Mouse (Mus musculus): Measurements from ENCODE around the gene Igsf3. TPM values are rescaled to one million over a fixed set of nuclear protein-coding genes. Genes with fewer than 3 reads are reported as not detected.

The Igsf3 gene
- total RNA-seq, 1 experiment, result 22.9 TPM

- Histone ChIP-seq H3K36me3 (ENCODE audit: control insufficient read depth, insufficient read depth, low read length, poor library complexity, severe bottlenecking) (peaks cover 22% of the 10 kb centered on the region; the same call in 1 of the 2 replicates), H3K4me3 (ENCODE audit: insufficient read depth in 1 of 2, low read depth in 1 of 2, low read length in 2 of 2, poor library complexity in 1 of 2, severe bottlenecking in 1 of 2) (no peak overlapping the region), H3K4me1 (ENCODE audit: control insufficient read depth in 2 of 2, insufficient read depth in 2 of 2, low read length in 2 of 2, poor library complexity in 1 of 2) (peaks cover 0 to 4% of the 10 kb centered on the region in 2 experiments; a peak in 2 of 4 replicates), H3K9ac (ENCODE audit: insufficient read depth, low read depth, low read length, poor library complexity, severe bottlenecking) (no peak overlapping the region), H3K27ac (ENCODE audit: insufficient read depth, low read depth, low read length, poor library complexity, severe bottlenecking) (no peak overlapping the region), H3K9me3 (ENCODE audit: control insufficient read depth, insufficient read depth, low read depth, low read length) (no peaks in the 10 kb centered on the region)
- no peak for DNase-seq (ENCODE audit: low read depth, low spot score)
- in situ Hi-C loops (cut with MboI; ENCODE audit: low sequenced_read_pairs in 2 of 2, unreplicated experiment in 2 of 2), result no loop called here
- TF ChIP-seq ZNF384 (IDR thresholded peaks at IDR 0.05; ENCODE audit: low read depth, low read length), result no peak
- no peak for TF ChIP-seq CHD2 (IDR thresholded peaks at IDR 0.05; ENCODE audit: low read depth, low read length)
- TF ChIP-seq MAFK (IDR thresholded peaks at IDR 0.05; ENCODE audit: insufficient read depth, low read depth, low read length), result no peak
- no peak for TF ChIP-seq ZC3H11A (IDR thresholded peaks at IDR 0.05; ENCODE audit: borderline replicate concordance, low read depth, low read length)
- no peak for TF ChIP-seq HCFC1 (IDR thresholded peaks at IDR 0.05; ENCODE audit: borderline replicate concordance, insufficient read depth, low read length)
Observed at GRCm38 (mm10) chr3:101429982-101430754, 53.3 kb downstream of the Igsf3 start.

GRCm38 (mm10) chr3:101430755-101431115 is 53.9 kb downstream of the Igsf3 start:
- Histone ChIP-seq H3K36me3 (ENCODE audit: control insufficient read depth, insufficient read depth, low read length, poor library complexity, severe bottlenecking) (peaks cover 17% of the 10 kb centered on the region; the same call in 1 of the 2 replicates), H3K4me1 (ENCODE audit: control insufficient read depth in 2 of 2, insufficient read depth in 2 of 2, low read length in 2 of 2, poor library complexity in 1 of 2) (0 out of 4 replicates have a peak, but pooled peaks cover 0 to 2% of the 10 kb centered on the region in 2 experiments), H3K9me3 (ENCODE audit: control insufficient read depth, insufficient read depth, low read depth, low read length) (no peaks in the 10 kb centered on the region), H3K4me3 (ENCODE audit: insufficient read depth in 1 of 2, low read depth in 1 of 2, low read length in 2 of 2, poor library complexity in 1 of 2, severe bottlenecking in 1 of 2) (no peak overlapping the region), H3K27ac (ENCODE audit: insufficient read depth, low read depth, low read length, poor library complexity, severe bottlenecking) (no peak overlapping the region), H3K9ac (ENCODE audit: insufficient read depth, low read depth, low read length, poor library complexity, severe bottlenecking) (no peak overlapping the region)
- no peak for DNase-seq (ENCODE audit: low read depth, low spot score)
- no peak for TF ChIP-seq ZNF384 (IDR thresholded peaks at IDR 0.05; ENCODE audit: low read depth, low read length)
- TF ChIP-seq HCFC1 (IDR thresholded peaks at IDR 0.05; ENCODE audit: borderline replicate concordance, insufficient read depth, low read length), result no peak
- no peak for TF ChIP-seq MAFK (IDR thresholded peaks at IDR 0.05; ENCODE audit: insufficient read depth, low read depth, low read length)
- TF ChIP-seq CHD2 (IDR thresholded peaks at IDR 0.05; ENCODE audit: low read depth, low read length), result no peak
- TF ChIP-seq ZC3H11A (IDR thresholded peaks at IDR 0.05; ENCODE audit: borderline replicate concordance, low read depth, low read length), result no peak
- in situ Hi-C loops (cut with MboI; ENCODE audit: low sequenced_read_pairs in 2 of 2, unreplicated experiment in 2 of 2), result no loop called here

- H3K9ac ChIP-seq (ENCODE audit: insufficient read depth, low read depth, low read length, poor library complexity, severe bottlenecking), result no peak overlapping the region
- no peak for DNase-seq (ENCODE audit: low read depth, low spot score)
- H3K27ac ChIP-seq (ENCODE audit: insufficient read depth, low read depth, low read length, poor library complexity, severe bottlenecking), result no peak overlapping the region; the same call in 1 of the 2 replicates
- peaks cover 8 to 16% of the 10 kb centered on the region in 2 experiments; a peak in 3 of 4 replicates for H3K4me1 ChIP-seq (ENCODE audit: control insufficient read depth in 2 of 2, insufficient read depth in 2 of 2, low read length in 2 of 2, poor library complexity in 1 of 2)
- no peak overlapping the region for H3K4me3 ChIP-seq (ENCODE audit: insufficient read depth in 1 of 2, low read depth in 1 of 2, low read length in 2 of 2, poor library complexity in 1 of 2, severe bottlenecking in 1 of 2)
- in situ Hi-C loops (cut with MboI; ENCODE audit: low sequenced_read_pairs in 2 of 2, unreplicated experiment in 2 of 2), result no loop called here
- no peaks in the 10 kb centered on the region for H3K9me3 ChIP-seq (ENCODE audit: control insufficient read depth, insufficient read depth, low read depth, low read length)
- TF ChIP-seq HCFC1 (IDR thresholded peaks at IDR 0.05; ENCODE audit: borderline replicate concordance, insufficient read depth, low read length), result no peak
- TF ChIP-seq MAFK (IDR thresholded peaks at IDR 0.05; ENCODE audit: insufficient read depth, low read depth, low read length), result no peak
- no peak for TF ChIP-seq CHD2 (IDR thresholded peaks at IDR 0.05; ENCODE audit: low read depth, low read length)
- TF ChIP-seq ZNF384 (IDR thresholded peaks at IDR 0.05; ENCODE audit: low read depth, low read length), result no peak
- no peak for TF ChIP-seq ZC3H11A (IDR thresholded peaks at IDR 0.05; ENCODE audit: borderline replicate concordance, low read depth, low read length)
- H3K36me3 ChIP-seq (ENCODE audit: control insufficient read depth, insufficient read depth, low read length, poor library complexity, severe bottlenecking), result peaks cover 19% of the 10 kb centered on the region; the same call in 1 of the 2 replicates
Observed at GRCm38 (mm10) chr3:101435672-101436071, 58.8 kb downstream of the Igsf3 start.

- H3K27ac ChIP-seq (ENCODE audit: insufficient read depth, low read depth, low read length, poor library complexity, severe bottlenecking), result no peak overlapping the region
- in situ Hi-C loops (cut with MboI; ENCODE audit: low sequenced_read_pairs in 2 of 2, unreplicated experiment in 2 of 2), result no loop called here
- H3K36me3 ChIP-seq (ENCODE audit: control insufficient read depth, insufficient read depth, low read length, poor library complexity, severe bottlenecking), result peaks cover 19% of the 10 kb centered on the region; the same call in 1 of the 2 replicates
Observed at GRCm38 (mm10) chr3:101436469-101436868, 59.6 kb downstream of the Igsf3 start.

More at GRCm38 (mm10) chr3:101436469-101436868, 59.6 kb downstream of the Igsf3 start:
- H3K9ac ChIP-seq (ENCODE audit: insufficient read depth, low read depth, low read length, poor library complexity, severe bottlenecking), result no peak overlapping the region
- no peak for TF ChIP-seq ZNF384 (IDR thresholded peaks at IDR 0.05; ENCODE audit: low read depth, low read length)
- no peak for TF ChIP-seq HCFC1 (IDR thresholded peaks at IDR 0.05; ENCODE audit: borderline replicate concordance, insufficient read depth, low read length)
- TF ChIP-seq MAFK (IDR thresholded peaks at IDR 0.05; ENCODE audit: insufficient read depth, low read depth, low read length), result no peak
- TF ChIP-seq CHD2 (IDR thresholded peaks at IDR 0.05; ENCODE audit: low read depth, low read length), result no peak
- TF ChIP-seq ZC3H11A (IDR thresholded peaks at IDR 0.05; ENCODE audit: borderline replicate concordance, low read depth, low read length), result no peak
- no peaks in the 10 kb centered on the region for H3K9me3 ChIP-seq (ENCODE audit: control insufficient read depth, insufficient read depth, low read depth, low read length)
- no peak overlapping the region for H3K4me3 ChIP-seq (ENCODE audit: insufficient read depth in 1 of 2, low read depth in 1 of 2, low read length in 2 of 2, poor library complexity in 1 of 2, severe bottlenecking in 1 of 2)
- DNase-seq (ENCODE audit: low read depth, low spot score), result no peak
- H3K4me1 ChIP-seq (ENCODE audit: control insufficient read depth in 2 of 2, insufficient read depth in 2 of 2, low read length in 2 of 2, poor library complexity in 1 of 2), result peaks cover 14 to 21% of the 10 kb centered on the region in 2 experiments

Data from ES-E14 (cell line).